Mouse (Mus musculus) ES-E14 (cell line): ENCODE measurements at regions not wholly inside any gene's neighbourhood (a gene's known extent, or its start where the extent isn't known, plus 50 kb on each side); places are given as distances from the start of the nearest gene placed in this dataset.

Source experiments
- DNase-seq: peaks from one replicate; pipeline ENCODE4 v3.0.0-alpha.2; 2013; ENCODE audit warnings: low read depth, low spot score
- H3K27ac ChIP-seq: 2 replicates; pipeline ENCODE4 v1.5.1; 2012; ENCODE audit warnings: low read depth, mild to moderate bottlenecking, low read length, moderate library complexity, mixed read lengths; ENCODE audit not compliant: poor library complexity, insufficient read depth, severe bottlenecking
- H3K36me3 ChIP-seq: 2 replicates; pipeline ENCODE4 v1.6.1; 2012; ENCODE audit warnings: mild to moderate bottlenecking, low read length, moderate library complexity, mixed read lengths; ENCODE audit not compliant: control insufficient read depth, poor library complexity, insufficient read depth, severe bottlenecking
- H3K4me1 ChIP-seq, 2 experiments: fragments of 150-350 bp in 1 of 2; sonication (generic) in 1 of 2; 2 replicates each; pipeline ENCODE4 v1.6.1; 2012; ENCODE audit warnings: low read length in 2 of 2, mild to moderate bottlenecking in 1 of 2, mixed read lengths in 1 of 2; ENCODE audit not compliant: control insufficient read depth in 2 of 2, insufficient read depth in 2 of 2, poor library complexity in 1 of 2
- H3K4me3 ChIP-seq, 2 experiments: fragments of 150-350 bp in 1 of 2; sonication (generic) in 1 of 2; 2 replicates each; pipeline ENCODE4 v1.5.1; 2012; ENCODE audit warnings: low read length in 2 of 2, low read depth in 1 of 2, mild to moderate bottlenecking in 1 of 2, mixed read lengths in 1 of 2; ENCODE audit not compliant: insufficient read depth in 1 of 2, poor library complexity in 1 of 2, severe bottlenecking in 1 of 2
- H3K9ac ChIP-seq: 2 replicates; pipeline ENCODE4 v1.6.1; 2012; ENCODE audit warnings: low read depth, mild to moderate bottlenecking, low read length, mixed read lengths; ENCODE audit not compliant: poor library complexity, insufficient read depth, severe bottlenecking
- H3K9me3 ChIP-seq: fragments of 150-350 bp; sonication (generic); 2 replicates; pipeline ENCODE4 v1.6.1; 2012; ENCODE audit warnings: low read depth, mild to moderate bottlenecking, low read length; ENCODE audit not compliant: control insufficient read depth, insufficient read depth
- CHD2 ChIP-seq: IDR thresholded peaks from 2 replicates; pipeline ENCODE4 v1.6.1; 2014; ENCODE audit warnings: mild to moderate bottlenecking, low read depth, low read length, inconsistent platforms
- HCFC1 ChIP-seq: IDR thresholded peaks from 2 replicates; pipeline ENCODE4 v1.6.1; 2012; ENCODE audit warnings: low read length, inconsistent platforms, borderline replicate concordance; ENCODE audit not compliant: insufficient read depth
- MAFK ChIP-seq: IDR thresholded peaks from 2 replicates; pipeline ENCODE4 v1.6.1; 2014; ENCODE audit warnings: mild to moderate bottlenecking, low read depth, low read length, inconsistent platforms; ENCODE audit not compliant: insufficient read depth
- ZC3H11A ChIP-seq: IDR thresholded peaks from 2 replicates; pipeline ENCODE4 v1.6.1; 2012; ENCODE audit warnings: low read depth, mild to moderate bottlenecking, inconsistent platforms, low read length, borderline replicate concordance
- ZNF384 ChIP-seq: IDR thresholded peaks from 2 replicates; pipeline ENCODE4 v1.6.1; 2012; ENCODE audit warnings: low read depth, low read length, inconsistent platforms
- in situ Hi-C, 2 experiments: fragments of 600-800 bp; cut with MboI; formaldehyde crosslinking; loops; one replicate each; pipeline ENCODE4 v1.15.1; 2025; ENCODE audit warnings: low sequenced_read_pairs in 2 of 2, inconsistent platforms in 1 of 2; ENCODE audit not compliant: unreplicated experiment in 2 of 2

- in situ Hi-C loops: no loop called here
These were observed 89.1 kb downstream of the Kcnj2 start for GRCm38 (mm10) chr11:111155023-111155422.

GRCm38 (mm10) chr11:111155747-111156146 lies 89.8 kb downstream of the Kcnj2 start:
- TF ChIP-seq MAFK: no peak
- no peak for TF ChIP-seq ZC3H11A
- TF ChIP-seq CHD2: no peak
- no peak for TF ChIP-seq HCFC1
- no peak for TF ChIP-seq ZNF384
- no peak overlapping the region for H3K27ac ChIP-seq
- H3K4me1 ChIP-seq: no peaks in the 10 kb centered on the region
- in situ Hi-C loops: no loop called here
- no peaks in the 10 kb centered on the region for H3K9me3 ChIP-seq
- no peak overlapping the region for H3K4me3 ChIP-seq
- no peak overlapping the region for H3K9ac ChIP-seq
- H3K36me3 ChIP-seq: no peaks in the 10 kb centered on the region
- no peak for DNase-seq

More at GRCm38 (mm10) chr11:111155023-111155422, 89.1 kb downstream of the Kcnj2 start:
- no peak for TF ChIP-seq ZC3H11A
- no peak for TF ChIP-seq MAFK
- TF ChIP-seq ZNF384: no peak
- no peak for TF ChIP-seq HCFC1
- no peak for TF ChIP-seq CHD2
- H3K27ac ChIP-seq: no peak overlapping the region
- no peak overlapping the region for H3K9ac ChIP-seq
- H3K4me3 ChIP-seq: no peak overlapping the region
- DNase-seq: no peak
- no peaks in the 10 kb centered on the region for H3K36me3 ChIP-seq
- no peaks in the 10 kb centered on the region for H3K4me1 ChIP-seq
- no peaks in the 10 kb centered on the region for H3K9me3 ChIP-seq

GRCm38 (mm10) chr11:111159299-111159698 lies 93.3 kb downstream of the Kcnj2 start:
- no peak overlapping the region for H3K4me3 ChIP-seq
- in situ Hi-C loops: no loop called here
- no peaks in the 10 kb centered on the region for H3K36me3 ChIP-seq
- H3K9ac ChIP-seq: no peak overlapping the region
- no peak for TF ChIP-seq ZNF384
- no peak for TF ChIP-seq ZC3H11A
- TF ChIP-seq CHD2: no peak
- TF ChIP-seq HCFC1: no peak
- no peak for TF ChIP-seq MAFK
- no peak for DNase-seq
- no peaks in the 10 kb centered on the region for H3K9me3 ChIP-seq
- no peaks in the 10 kb centered on the region for H3K4me1 ChIP-seq
- no peak overlapping the region for H3K27ac ChIP-seq

DNA sequence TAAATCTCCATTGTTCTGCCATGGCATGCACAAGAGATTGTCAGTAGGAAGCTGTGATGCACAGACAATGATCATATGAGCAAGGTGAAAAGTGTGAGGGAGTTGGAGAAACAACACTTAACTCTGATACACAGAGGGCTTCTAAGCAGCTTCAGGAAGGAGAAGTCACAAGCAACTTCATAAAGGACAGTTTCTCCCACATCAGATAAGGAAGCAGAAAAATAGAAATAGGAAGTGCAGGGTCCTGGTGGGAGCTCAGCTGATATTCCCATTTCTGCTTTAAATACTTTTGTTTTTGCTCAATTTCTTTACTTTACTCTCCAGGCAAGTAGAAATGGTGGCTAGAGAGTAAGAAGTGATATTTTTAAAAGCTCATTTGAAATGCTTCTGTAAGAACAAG lies 98.9 kb downstream of the Kcnj2 start:
- Histone ChIP-seq H3K9me3 (no peaks in the 10 kb centered on the region), H3K27ac (no peak overlapping the region), H3K36me3 (no peaks in the 10 kb centered on the region), H3K4me1 (no peaks in the 10 kb centered on the region), H3K9ac (no peak overlapping the region), H3K4me3 (no peak overlapping the region)
- TF ChIP-seq CHD2 (no peak), MAFK (no peak), HCFC1 (no peak), ZNF384 (no peak), ZC3H11A (no peak)
- no peak for DNase-seq
- in situ Hi-C loops: no loop called here

GRCm38 (mm10) chr11:111170174-111170800 lies 104.3 kb downstream of the Kcnj2 start:
- no peak for DNase-seq
- Histone ChIP-seq H3K4me1 (no peaks in the 10 kb centered on the region), H3K4me3 (no peak overlapping the region)

More at GRCm38 (mm10) chr11:111170174-111170800, 104.3 kb downstream of the Kcnj2 start:
- Histone ChIP-seq H3K27ac (no peak overlapping the region), H3K9me3 (no peaks in the 10 kb centered on the region), H3K36me3 (no peaks in the 10 kb centered on the region), H3K9ac (no peak overlapping the region)
- in situ Hi-C loops: no loop called here
- no peak for TF ChIP-seq MAFK
- no peak for TF ChIP-seq ZNF384
- TF ChIP-seq ZC3H11A: no peak
- no peak for TF ChIP-seq CHD2
- no peak for TF ChIP-seq HCFC1
